Mouse (Mus musculus) hindlimb bud, embryonic 11.5 days (tissue): ENCODE measurements around the gene Apoe.
"Not testable (repeated sequence)": the region's sequence is repeated elsewhere in the genome, so short reads cannot be mapped to it uniquely, and the experiment has no call there.

Experiments
- DNase-seq: peaks from one replicate; pipeline ENCODE4 v3.0.0-alpha.2; 2012; ENCODE audit warnings: low read depth, low spot score; ENCODE audit errors: extremely low spot score

Apoe gene

DNA sequence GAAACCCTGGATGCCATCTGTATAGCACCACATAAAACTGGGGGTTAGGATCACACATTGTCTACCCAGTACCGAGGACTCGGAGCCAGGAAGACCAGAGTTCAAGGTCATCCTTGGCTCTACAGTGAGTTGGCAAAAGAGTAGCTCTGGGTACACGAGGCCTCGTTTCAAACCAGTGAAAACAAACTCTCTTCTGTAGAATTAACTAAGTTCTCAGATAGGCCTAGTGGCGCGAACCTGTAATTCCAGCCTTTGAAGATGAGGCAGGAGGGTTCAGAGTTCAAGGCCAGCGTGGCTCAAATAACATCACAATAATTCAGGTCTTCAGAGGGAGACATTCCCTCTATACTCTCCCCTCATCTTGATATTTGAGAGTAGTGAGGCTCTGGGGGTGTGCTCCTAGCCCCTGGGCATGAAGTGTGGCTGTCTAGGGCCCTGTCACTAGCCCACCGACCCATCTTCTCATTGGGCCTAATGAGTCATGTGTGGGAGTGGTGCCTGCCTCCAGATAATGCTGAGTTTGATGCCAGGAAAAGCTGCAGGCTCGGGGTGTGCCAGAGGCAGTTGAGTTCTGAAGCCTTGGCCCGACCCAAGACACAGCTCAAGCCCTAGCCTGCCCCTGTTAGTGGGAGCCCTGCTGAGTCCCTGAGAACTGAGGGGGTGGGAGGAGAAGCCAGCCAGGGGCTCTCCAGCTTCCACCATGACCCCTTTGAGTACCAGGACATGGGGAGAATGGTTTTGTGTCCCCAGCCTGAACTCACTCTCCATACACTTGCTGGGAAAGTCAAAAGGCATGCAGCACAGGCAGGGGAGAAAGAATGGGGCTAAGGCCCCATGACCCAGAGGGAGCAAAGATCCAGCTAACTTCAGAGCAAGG lies 4.4 kb downstream of the Apoe start:
- DNase-seq = no peak

GRCm38 (mm10) chr7:19693421-19693820 lies 5.6 kb downstream of the Apoe start:
- DNase-seq = no peak

DNA sequence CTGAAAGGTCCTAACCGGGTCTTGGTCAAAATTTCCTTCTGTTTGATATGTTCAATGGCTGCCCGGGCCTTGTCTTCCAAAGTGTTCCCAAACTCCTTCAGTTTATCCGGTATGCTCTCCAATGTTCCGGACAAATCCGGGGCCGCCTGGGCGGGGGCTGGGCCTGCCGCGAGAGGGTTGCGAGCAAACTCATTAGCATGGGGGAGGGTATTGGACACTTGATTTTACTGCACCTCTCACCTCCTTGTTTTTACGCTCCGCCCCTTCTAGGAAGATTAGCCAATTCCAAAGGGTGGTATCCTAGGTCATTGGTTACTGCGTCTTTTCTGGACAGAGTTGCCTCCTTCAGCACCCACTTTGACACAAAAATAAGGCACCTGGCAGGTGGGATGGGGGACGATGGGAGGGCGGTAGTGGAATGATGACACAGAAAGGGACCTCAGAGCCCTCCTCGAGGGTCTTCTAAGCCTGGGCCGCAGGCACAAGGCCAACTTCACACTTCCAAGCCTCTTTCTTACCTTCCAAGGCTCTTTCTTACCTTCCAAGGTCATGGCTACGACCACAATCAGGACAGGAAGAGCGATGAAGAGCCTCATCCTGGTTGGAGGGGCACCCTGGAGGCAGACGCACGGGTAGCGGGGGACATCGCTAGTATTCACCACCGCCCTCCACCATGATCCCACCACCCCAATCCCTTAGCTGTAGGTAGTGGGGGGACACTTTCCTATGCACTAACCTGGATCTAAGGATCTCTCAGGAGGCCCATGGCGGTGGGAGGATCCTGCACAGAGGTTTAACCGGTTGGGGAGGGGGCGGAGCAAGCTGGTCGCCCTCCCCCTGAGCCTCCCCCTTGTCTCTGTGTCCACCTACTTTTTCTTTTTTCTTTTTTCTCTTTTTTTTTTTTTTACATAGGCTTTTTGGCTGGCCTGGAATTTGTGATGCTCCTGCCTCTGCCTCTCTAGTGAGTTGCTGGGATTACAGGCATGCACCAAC lies 6.8 kb downstream of the Apoe start, which contains the start of gene Apoc1:
Gene Apoc1, minus strand, starts transcription at position 788 of the 993 bp plus-strand sequence.
- no peak for DNase-seq

DNA sequence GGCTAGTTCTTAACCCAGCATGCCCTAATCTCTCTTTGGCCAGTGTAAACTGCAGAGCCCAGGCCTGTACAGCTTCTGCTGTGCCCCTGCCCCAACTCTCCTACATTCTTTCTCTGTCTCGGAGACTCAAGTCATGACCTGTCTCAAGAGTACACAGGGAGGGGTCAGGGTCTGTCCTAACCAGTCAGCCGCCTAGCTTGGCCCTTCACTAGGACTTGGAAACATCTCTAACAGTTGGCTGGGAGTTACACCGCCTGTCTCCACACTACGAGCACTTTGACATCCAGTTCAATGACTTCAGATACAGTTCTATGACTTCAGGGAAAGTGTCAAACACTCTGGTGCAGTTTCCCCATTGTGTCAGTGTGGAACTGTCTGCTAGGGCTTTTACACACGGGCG lies 7.6 kb downstream of the Apoe start:
- DNase-seq = no peak

- DNase-seq = no peak
Measured at GRCm38 (mm10) chr7:19690845-19691244, 8.1 kb downstream of the Apoe start.

GRCm38 (mm10) chr7:19688611-19689010 lies 10.4 kb downstream of the Apoe start:
- no peak for DNase-seq

- no peak for DNase-seq
Measured at GRCm38 (mm10) chr7:19688101-19688500, 10.9 kb downstream of the Apoe start.

- not testable (repeated sequence) for DNase-seq
Measured at GRCm38 (mm10) chr7:19686927-19687583, 11.9 kb downstream of the Apoe start.

DNA sequence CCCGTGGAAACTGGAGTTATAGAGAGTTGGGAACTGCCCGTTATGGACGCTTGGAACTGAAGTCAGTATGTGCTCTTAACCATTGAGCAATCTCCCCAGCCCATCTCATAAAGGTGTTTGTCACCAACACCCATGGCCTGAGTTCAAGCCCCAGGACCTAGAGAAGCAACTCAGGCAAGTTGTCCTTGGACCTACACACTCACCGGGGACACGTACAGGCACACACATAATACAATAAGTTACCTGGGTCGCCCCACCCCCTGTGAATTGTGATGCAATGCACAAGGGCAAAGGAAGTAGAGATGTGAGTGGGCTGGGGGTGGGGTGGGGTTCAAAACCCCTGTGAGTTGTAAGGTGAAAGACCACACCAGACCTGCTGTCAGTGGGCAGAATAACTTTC lies 12.5 kb downstream of the Apoe start:
- no peak for DNase-seq

- DNase-seq = no peak
Measured at GRCm38 (mm10) chr7:19685374-19685773, 13.6 kb downstream of the Apoe start.

GRCm38 (mm10) chr7:19683771-19684201 lies 15.2 kb downstream of the Apoe start:
- no peak for DNase-seq

GRCm38 (mm10) chr7:19682979-19683378 lies 16.0 kb downstream of the Apoe start:
- no peak for DNase-seq

- no peak for DNase-seq
Measured at GRCm38 (mm10) chr7:19681202-19681694, 17.7 kb downstream of the Apoe start, which contains the start of the genes Gm44805 and Apoc4. TSS of gene Gm44805 (minus strand) at chr7:19681423. TSS of gene Apoc4 (minus strand) at chr7:19681479.

GRCm38 (mm10) chr7:19680702-19681101 lies 18.3 kb downstream of the Apoe start:
- no peak for DNase-seq

GRCm38 (mm10) chr7:19678901-19679300 lies 20.1 kb downstream of the Apoe start:
- DNase-seq = no peak

DNA sequence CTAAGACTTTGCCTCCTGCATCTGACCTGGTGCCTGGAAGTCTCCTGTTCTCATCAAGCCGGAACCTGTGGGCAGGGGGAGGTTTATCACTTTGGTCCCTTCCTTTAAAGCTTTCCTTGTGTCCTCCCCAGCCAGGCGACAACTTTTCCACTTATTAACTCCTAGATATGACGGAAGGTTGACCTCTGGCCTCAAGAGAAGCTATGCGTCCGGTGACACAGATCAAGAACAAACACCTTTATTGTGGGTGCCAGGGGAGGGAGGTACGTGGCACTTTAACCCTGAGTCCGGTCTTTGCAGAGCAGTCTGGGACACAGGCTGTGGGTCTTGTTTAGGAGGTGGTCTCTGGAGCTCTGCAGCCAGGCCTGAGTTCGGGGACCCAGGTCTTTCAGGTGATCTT lies 21.1 kb downstream of the Apoe start, which contains the start of gene Apoc2:
Gene Apoc2, minus strand, starts transcription at position 70 of the 400 bp plus-strand sequence.
- DNase-seq = no peak

DNA sequence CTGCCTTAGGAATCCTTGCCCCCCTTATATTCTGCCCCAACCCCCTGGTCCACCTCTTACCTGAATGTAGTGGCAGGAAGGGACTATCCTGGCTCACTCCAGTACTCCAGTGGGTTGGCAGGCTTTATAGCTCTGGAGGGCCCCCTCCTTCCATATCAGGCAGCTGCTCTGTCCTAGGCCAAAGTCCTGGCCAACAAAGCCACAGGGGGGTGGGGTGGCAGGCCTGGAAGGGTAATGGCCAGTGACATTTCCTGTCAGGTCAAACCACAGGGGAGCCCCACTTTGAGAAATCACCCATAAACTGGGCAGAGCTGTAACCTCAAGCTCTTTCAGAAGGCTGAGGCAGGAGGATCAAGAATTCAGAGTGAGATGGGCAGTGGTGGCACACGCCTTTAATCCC lies 22.3 kb downstream of the Apoe start:
- no peak for DNase-seq

DNA sequence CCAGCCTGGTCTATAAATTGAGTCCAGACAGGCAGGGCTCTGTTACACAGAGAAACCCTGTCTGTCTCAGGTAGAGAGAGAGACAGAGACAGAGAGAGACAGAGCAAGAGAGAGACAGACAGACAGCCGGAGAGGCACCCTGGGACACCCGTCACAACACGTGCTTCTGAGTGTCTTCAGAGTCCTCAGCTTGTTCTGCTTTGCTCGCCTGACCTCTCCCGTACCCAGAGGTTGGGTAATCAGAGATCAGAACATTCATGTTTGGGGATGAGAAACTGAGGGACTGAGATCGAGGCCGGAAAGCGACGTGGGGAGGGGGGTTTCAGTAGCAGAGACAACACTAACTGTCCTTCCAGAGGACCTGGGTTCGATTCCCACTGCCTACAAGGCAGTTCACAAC lies 23.2 kb downstream of the Apoe start:
- DNase-seq = no peak

DNA sequence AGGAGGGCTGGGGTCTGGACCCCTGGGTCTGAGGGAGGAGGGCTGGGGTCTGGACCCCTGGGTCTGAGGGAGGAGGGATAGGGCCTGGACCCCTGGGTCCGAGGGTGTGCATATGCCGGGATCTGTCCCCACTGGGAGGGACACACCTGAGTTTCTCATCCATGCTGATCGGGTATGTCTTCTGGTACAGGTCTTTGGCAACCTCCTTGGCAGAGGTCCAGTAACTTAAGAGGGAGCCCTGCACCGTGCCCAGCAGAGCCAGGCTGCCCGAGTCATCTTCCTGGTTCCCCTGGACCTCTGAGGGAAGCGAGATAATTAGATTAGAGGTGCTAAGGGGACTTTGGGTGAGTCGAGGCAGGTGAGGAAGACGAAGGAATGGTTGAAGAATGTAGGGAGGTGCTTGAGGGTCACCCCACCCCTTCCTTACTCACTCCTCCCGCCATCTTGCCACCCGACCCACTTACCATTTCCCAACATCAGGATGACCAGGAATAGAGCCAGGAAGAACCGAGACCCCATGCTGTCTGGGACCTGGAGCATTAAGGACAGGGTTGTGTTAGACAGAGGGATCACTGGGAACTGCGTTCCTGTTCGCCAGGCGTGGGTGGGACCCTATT lies 25.8 kb downstream of the Apoe start:
- DNase-seq = no peak

- no peak for DNase-seq
Measured at GRCm38 (mm10) chr7:19671511-19671910, 27.5 kb downstream of the Apoe start.
